Comparison of ENCODE assay signal across 19 mouse cellular contexts in genomic region chr7:112713509-112713908, GRCm38 (mm10). TPM values are rescaled to one million over a fixed set of nuclear protein-coding genes. Genes with fewer than 3 reads are reported as not detected.
A peak's percentile ranks its signal among the peaks of the same experiment; 100 is the strongest.
DNase-seq lines count a peak whose midpoint lies in the region; ATAC-seq and TF ChIP-seq lines count a peak whose summit lies in the region.
"Had no signal": no experiment of that assay in that cellular context is flagged by ENCODE, and none has a peak within 500 bp of the region (broad histone marks: within the 10 kb centered on the region; RNA-seq: fewer than 3 reads in every experiment).

No protein-coding gene starts in this region.

- ATAC-seq in intestine, postnatal 0 days, result no peak
- no peak for ATAC-seq in intestine, embryonic 15.5 days
- no peak for ATAC-seq in midbrain, postnatal 0 days (ENCODE audit: low FRiP score)
- ATAC-seq: midbrain, embryonic 15.5 days had no signal

- H3K9me3 ChIP-seq in intestine, postnatal 0 days (ENCODE audit: control insufficient read depth), result no peaks in the 10 kb centered on the region
- no peaks in the 10 kb centered on the region for H3K9me3 ChIP-seq in intestine, embryonic 15.5 days
- no peaks in the 10 kb centered on the region for H3K9me3 ChIP-seq in midbrain, postnatal 0 days (ENCODE audit: low read length)
- H3K9me3 ChIP-seq in midbrain, embryonic 10.5 days (replicated peaks), result no peaks in the 10 kb centered on the region
- H3K9me3 ChIP-seq: hindbrain, embryonic 15.5 days; lung, embryonic 15.5 days; midbrain, embryonic 15.5 days had no signal

- no peak overlapping the region for H3K27ac ChIP-seq in intestine, postnatal 0 days (ENCODE audit: low read depth, low read length)
- H3K27ac ChIP-seq in intestine, embryonic 15.5 days, result no peak overlapping the region
- no peak overlapping the region for H3K27ac ChIP-seq in midbrain, postnatal 0 days (ENCODE audit: low read depth, low read length)
- no peak overlapping the region for H3K27ac ChIP-seq in midbrain, embryonic 10.5 days (replicated peaks)
- H3K27ac ChIP-seq: hindbrain, embryonic 15.5 days; lung, embryonic 15.5 days; midbrain, embryonic 15.5 days had no signal

- no peaks in the 10 kb centered on the region for H3K27me3 ChIP-seq in intestine, postnatal 0 days (replicated peaks; ENCODE audit: control insufficient read depth, insufficient read depth, low read length)
- no peaks in the 10 kb centered on the region for H3K27me3 ChIP-seq in intestine, embryonic 15.5 days (replicated peaks)
- no peaks in the 10 kb centered on the region for H3K27me3 ChIP-seq in midbrain, postnatal 0 days (ENCODE audit: insufficient read depth, low read length)
- no peaks in the 10 kb centered on the region for H3K27me3 ChIP-seq in midbrain, embryonic 10.5 days (ENCODE audit: low read depth, poor library complexity, severe bottlenecking)
- H3K27me3 ChIP-seq: hindbrain, embryonic 15.5 days; lung, embryonic 15.5 days; midbrain, embryonic 15.5 days had no signal

- peak; percentile 32 for DNase-seq in cerebellum, adult 9-11 months
- no peak for DNase-seq in cerebellum, postnatal 25 days
- DNase-seq in midbrain, postnatal 0 days (ENCODE audit: low spot score), result no peak
- DNase-seq in midbrain, embryonic 10.5 days (ENCODE audit: low spot score), result no peak
- no peak for DNase-seq in spleen, postnatal 14 days (ENCODE audit: low spot score in 2 of 2)
- DNase-seq in embryo, embryonic 11 days, result no peak
- DNase-seq: gastrocnemius, postnatal 10 days; heart, postnatal 36 days; kidney, adult 9 months; layer of hippocampus, postnatal 36 days; left cerebral cortex, postnatal 4 days; thymus, adult 18-20 months had no signal

- no peak overlapping the region for H3K9ac ChIP-seq in intestine, postnatal 0 days (ENCODE audit: low read depth, low read length)
- no peak overlapping the region for H3K9ac ChIP-seq in intestine, embryonic 15.5 days
- no peak overlapping the region for H3K9ac ChIP-seq in midbrain, postnatal 0 days (replicated peaks; ENCODE audit: low read length, poor library complexity, severe bottlenecking)
- H3K9ac ChIP-seq: hindbrain, embryonic 15.5 days; lung, embryonic 15.5 days; midbrain, embryonic 15.5 days had no signal

- H3K4me3 ChIP-seq in intestine, postnatal 0 days (ENCODE audit: low read depth, low read length), result no peak overlapping the region
- H3K4me3 ChIP-seq in intestine, embryonic 15.5 days (replicated peaks), result no peak overlapping the region
- no peak overlapping the region for H3K4me3 ChIP-seq in midbrain, postnatal 0 days (ENCODE audit: low read depth, low read length)
- H3K4me3 ChIP-seq in midbrain, embryonic 10.5 days, result no peak overlapping the region
- H3K4me3 ChIP-seq: hindbrain, embryonic 15.5 days; lung, embryonic 15.5 days; midbrain, embryonic 15.5 days had no signal

- H3K36me3 ChIP-seq in intestine, postnatal 0 days (ENCODE audit: control insufficient read depth, insufficient read depth), result no peaks in the 10 kb centered on the region
- no peaks in the 10 kb centered on the region for H3K36me3 ChIP-seq in intestine, embryonic 15.5 days
- H3K36me3 ChIP-seq in midbrain, postnatal 0 days (ENCODE audit: insufficient read depth, low read length), result no peaks in the 10 kb centered on the region
- H3K36me3 ChIP-seq in midbrain, embryonic 10.5 days, result 0 out of 2 replicates have a peak, but pooled peaks cover 2% of the 10 kb centered on the region
- H3K36me3 ChIP-seq: hindbrain, embryonic 15.5 days; lung, embryonic 15.5 days; midbrain, embryonic 15.5 days had no signal

- WGBS in intestine, postnatal 0 days, result 48% methylated on average over 5 of the region's 5 CpGs
- WGBS in intestine, embryonic 15.5 days, result 61% methylated on average over 5 of the region's 5 CpGs
- 62% methylated on average over 5 of the region's 5 CpGs for WGBS in midbrain, postnatal 0 days
- WGBS in midbrain, embryonic 10.5 days, result 74% methylated on average over 5 of the region's 5 CpGs

- peak; percentile 56 for TF ChIP-seq CTCF in intestine, postnatal 0 days (IDR thresholded peaks at IDR 0.05; ENCODE audit: low read depth)
- TF ChIP-seq CTCF in midbrain, postnatal 0 days (IDR thresholded peaks at IDR 0.05), result 0 out of 2 replicates have a peak, but pooled peaks have one; percentile 21

- no peak overlapping the region for H3K4me2 ChIP-seq in intestine, postnatal 0 days (replicated peaks; ENCODE audit: low read depth)
- no peak overlapping the region for H3K4me2 ChIP-seq in intestine, embryonic 15.5 days (replicated peaks)
- H3K4me2 ChIP-seq in midbrain, postnatal 0 days (ENCODE audit: low read depth, low read length, poor library complexity, severe bottlenecking), result no peak overlapping the region
- H3K4me2 ChIP-seq: hindbrain, embryonic 15.5 days; lung, embryonic 15.5 days; midbrain, embryonic 15.5 days had no signal

- peaks cover 15% of the 10 kb centered on the region for H3K4me1 ChIP-seq in intestine, postnatal 0 days (replicated peaks; ENCODE audit: control insufficient read depth, insufficient read depth, low read length)
- peaks cover 51% of the 10 kb centered on the region for H3K4me1 ChIP-seq in intestine, embryonic 15.5 days (replicated peaks)
- H3K4me1 ChIP-seq in midbrain, postnatal 0 days (ENCODE audit: insufficient read depth, low read length), result no peaks in the 10 kb centered on the region
- H3K4me1 ChIP-seq in midbrain, embryonic 10.5 days, result peaks cover 77% of the 10 kb centered on the region

RNA-seq across cellular contexts. Expression of gene Tead1, which starts 34.4 kb away (rescaled TPM):
- polyA plus RNA-seq in intestine, postnatal 0 days (2015; fragmentation: Nextera tagmentation; extraction: Ambion mirVana), result 7.4 and 10.8 TPM in 2 replicates
- polyA plus RNA-seq in intestine, embryonic 15.5 days (2015; fragmentation: Nextera tagmentation; extraction: Ambion mirVana), result 17.5 and 18.3 TPM in 2 replicates
- 16.6 and 18.6 TPM in 2 replicates for total RNA-seq in midbrain, postnatal 0 days (2014; rRNA removed)
- 4.6 and 8.0 TPM in 2 replicates for polyA plus RNA-seq in midbrain, postnatal 0 days (2015; fragmentation: Nextera tagmentation; extraction: Ambion mirVana)
- polyA plus RNA-seq in midbrain, embryonic 10.5 days (2016; fragmentation: Nextera tagmentation; extraction: Ambion mirVana), result 17.1 and 17.6 TPM in 2 replicates
- total RNA-seq: common myeloid progenitor, adult 5-6 weeks; megakaryocyte, adult 5-6 weeks had no signal
